Mouse (Mus musculus) limb, embryonic 14.5 days (tissue): ENCODE measurements around the gene Src. TPM values are rescaled to one million over a fixed set of nuclear protein-coding genes. Genes with fewer than 3 reads are reported as not detected.

Experiments used
- ATAC-seq: fragments of 200-750 bp; cut with Nextera tagmentation; 2 replicates; pipeline ENCODE4 v1.8.0; 2017; ENCODE audit warnings: low read depth, moderate number of reproducible peaks, moderate TSS enrichment; ENCODE audit not compliant: low FRiP score
- DNase-seq: peaks from one replicate; pipeline ENCODE4 v3.0.0-alpha.2; 2015; ENCODE audit warnings: low spot score
- H3K27ac ChIP-seq: fragments of 300-500 bp; sonication (generic); replicated peaks from 2 replicates; pipeline ENCODE4 v1.5.1; 2014; ENCODE audit warnings: low read depth, mild to moderate bottlenecking, low read length, moderate library complexity, mixed read lengths
- H3K27me3 ChIP-seq: fragments of 300-500 bp; sonication (generic); 2 replicates; pipeline ENCODE4 v1.6.1; 2014; ENCODE audit warnings: low read length, mixed read lengths; ENCODE audit not compliant: control insufficient read depth, insufficient read depth
- H3K36me3 ChIP-seq: fragments of 300-500 bp; sonication (generic); 2 replicates; pipeline ENCODE4 v1.6.1; 2014; ENCODE audit warnings: mild to moderate bottlenecking, low read length, moderate library complexity, mixed read lengths; ENCODE audit not compliant: control insufficient read depth, insufficient read depth
- H3K4me1 ChIP-seq: fragments of 300-500 bp; sonication (generic); 2 replicates; pipeline ENCODE4 v1.6.1; 2014; ENCODE audit warnings: antibody characterized with exemption, low read length, mixed read lengths; ENCODE audit not compliant: control insufficient read depth, insufficient read depth
- H3K4me2 ChIP-seq: fragments of 300-500 bp; sonication (generic); replicated peaks from 2 replicates; pipeline ENCODE4 v1.6.1; 2014; ENCODE audit warnings: low read depth, mild to moderate bottlenecking, low read length, moderate library complexity; ENCODE audit not compliant: severe bottlenecking
- H3K4me3 ChIP-seq: fragments of 300-500 bp; sonication (generic); replicated peaks from 2 replicates; pipeline ENCODE4 v1.5.1; 2014; ENCODE audit warnings: low read length
- H3K9ac ChIP-seq: fragments of 300-500 bp; sonication (generic); 2 replicates; pipeline ENCODE4 v1.6.1; 2014; ENCODE audit warnings: mild to moderate bottlenecking, low read depth, low read length, moderate library complexity; ENCODE audit not compliant: severe bottlenecking
- H3K9me3 ChIP-seq: fragments of 300-500 bp; sonication (generic); 2 replicates; pipeline ENCODE4 v1.6.1; 2016; ENCODE audit warnings: low read length; ENCODE audit not compliant: control insufficient read depth
- POLR2A ChIP-seq: fragments of 200-500 bp; IDR thresholded peaks from 2 replicates; pipeline ENCODE4 v1.8.0; 2012; ENCODE audit warnings: inconsistent platforms, mild to moderate bottlenecking, moderate library complexity, borderline replicate concordance; ENCODE audit not compliant: insufficient read depth, insufficient read length; ENCODE audit errors: extremely low read depth
- WGBS: fragments of 180-500 bp; shearing (Covaris S2); extraction: QIAGEN DNeasy Blood & Tissue Kit; methylation state at CpG from one replicate; pipeline ENCODE4 v1.1.7; 2014; 5-methylcytosine and 5-hydroxymethylcytosine counted together
- polyA plus RNA-seq, 2 experiments: library from polyadenylated mRNA; depleted of rRNA in 1 of 2; stranded (reverse) in 1 of 2; unstranded in 1 of 2; fragments of >200 nt; fragmentation: Nextera tagmentation in 1 of 2; extraction: Ambion mirVana in 1 of 2; gene quantifications; 2 replicates each; pipeline versions ENCODE4 v1.2.1 to v1.2.3; 2012 to 2014

Gene Src
- polyA plus RNA-seq, 2 experiments = 15.9 to 43.6 TPM

DNA sequence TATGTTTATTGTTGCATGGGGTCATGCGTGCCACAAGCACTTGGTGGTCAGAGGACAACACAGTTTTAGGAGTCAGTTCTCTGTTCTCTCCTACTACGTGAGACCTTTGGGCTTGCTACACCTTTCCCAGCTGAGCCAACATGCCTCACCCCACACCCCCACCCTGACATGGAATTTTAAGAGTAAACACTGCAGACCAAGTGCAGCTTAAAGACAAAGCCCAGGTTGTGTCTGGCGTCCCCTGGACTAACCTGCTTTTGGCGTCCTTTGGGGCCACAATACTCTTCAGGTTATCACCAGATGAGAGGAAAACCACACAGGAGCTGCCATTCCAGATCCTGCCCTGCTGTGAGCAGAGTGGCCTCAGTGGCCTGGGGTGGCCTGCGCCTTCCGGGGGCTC, 23.4 kb upstream of the Src start:
- no peaks in the 10 kb centered on the region for H3K27me3 ChIP-seq
- H3K27ac ChIP-seq = no peak overlapping the region
- DNase-seq (no peak), ATAC-seq (no peak)
- no peak overlapping the region for H3K4me2 ChIP-seq
- no peaks in the 10 kb centered on the region for H3K4me1 ChIP-seq
- peaks cover 53% of the 10 kb centered on the region for H3K36me3 ChIP-seq
- no peak for TF ChIP-seq POLR2A
- H3K4me3 ChIP-seq = no peak overlapping the region
- H3K9ac ChIP-seq = no peak overlapping the region
- H3K9me3 ChIP-seq = no peaks in the 10 kb centered on the region
- WGBS = 71% methylated on average over 6 of the region's 6 CpGs

- no peak for DNase-seq
- Histone ChIP-seq H3K27ac (no peak overlapping the region), H3K36me3 (peaks cover 48% of the 10 kb centered on the region), H3K4me1 (no peaks in the 10 kb centered on the region), H3K4me3 (no peak overlapping the region), H3K9ac (no peak overlapping the region), H3K9me3 (no peaks in the 10 kb centered on the region), H3K27me3 (no peaks in the 10 kb centered on the region), H3K4me2 (no peak overlapping the region)
- no peak for TF ChIP-seq POLR2A
- ATAC-seq = no peak
- WGBS = 74% methylated on average over 5 of the region's 5 CpGs
These were observed 22.9 kb upstream of the Src start for GRCm38 (mm10) chr2:157395371-157395770.

DNA sequence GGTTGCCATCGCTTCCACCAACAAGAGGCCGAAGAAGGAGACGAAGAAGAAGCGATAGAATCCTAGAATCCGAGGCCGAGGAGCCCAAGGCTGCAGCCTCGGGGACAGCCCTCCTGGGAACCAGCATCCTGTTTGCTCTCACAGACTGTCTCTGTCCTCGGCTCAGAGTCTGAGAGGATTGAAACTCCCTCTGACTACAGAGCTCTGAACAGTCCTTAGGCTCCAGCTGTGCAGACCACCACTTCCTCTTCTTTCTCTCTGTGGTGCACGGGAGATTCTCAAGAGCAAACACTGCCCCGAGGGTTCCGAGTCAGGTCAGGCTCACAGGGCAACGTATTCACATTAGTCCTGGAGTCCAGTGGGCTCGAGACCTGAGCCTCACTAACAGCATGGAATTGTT, 22.3 kb upstream of the Src start:
- peaks cover 44% of the 10 kb centered on the region for H3K36me3 ChIP-seq

GRCm38 (mm10) chr2:157397376-157397775, 20.9 kb upstream of the Src start:
- DNase-seq = no peak
- WGBS = 92% methylated on average over 4 of the region's 4 CpGs
- no peak overlapping the region for H3K9ac ChIP-seq
- no peak for ATAC-seq
- no peak overlapping the region for H3K4me3 ChIP-seq
- H3K4me2 ChIP-seq = no peak overlapping the region
- H3K36me3 ChIP-seq = peaks cover 41% of the 10 kb centered on the region
- no peaks in the 10 kb centered on the region for H3K4me1 ChIP-seq
- no peaks in the 10 kb centered on the region for H3K9me3 ChIP-seq
- H3K27me3 ChIP-seq = no peaks in the 10 kb centered on the region
- no peak for TF ChIP-seq POLR2A
- H3K27ac ChIP-seq = no peak overlapping the region

More for the DNA sequence above, 22.3 kb upstream of the Src start:
- no peak overlapping the region for H3K4me2 ChIP-seq
- H3K9me3 ChIP-seq = no peaks in the 10 kb centered on the region
- H3K4me3 ChIP-seq = no peak overlapping the region
- H3K27ac ChIP-seq = no peak overlapping the region
- DNase-seq (no peak), ATAC-seq (no peak)
- TF ChIP-seq POLR2A = no peak
- H3K27me3 ChIP-seq = no peaks in the 10 kb centered on the region
- H3K4me1 ChIP-seq = no peaks in the 10 kb centered on the region
- no peak overlapping the region for H3K9ac ChIP-seq
- WGBS = 70% methylated on average over 13 of the region's 13 CpGs

DNA sequence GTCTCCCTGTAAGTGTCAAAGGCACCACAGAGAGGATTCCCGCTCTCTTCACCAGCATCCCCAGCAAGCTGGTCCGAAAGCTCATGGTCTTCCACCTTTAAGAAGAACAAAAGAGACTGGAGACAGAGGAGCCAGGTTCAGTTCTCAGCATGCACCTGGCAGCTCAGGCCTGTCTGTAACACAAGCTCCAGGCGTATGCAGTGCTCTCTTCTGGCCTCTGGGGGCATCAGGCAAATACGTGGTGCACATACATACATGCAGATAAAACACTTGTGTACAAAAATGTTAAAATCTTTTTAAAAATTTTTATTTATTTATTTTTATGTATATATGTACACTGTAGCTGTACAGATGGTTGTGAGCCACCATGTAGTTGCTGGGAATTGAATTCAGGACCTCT, 19.7 kb upstream of the Src start:
- Histone ChIP-seq H3K4me2 (no peak overlapping the region), H3K27ac (no peak overlapping the region), H3K27me3 (no peaks in the 10 kb centered on the region), H3K4me1 (no peaks in the 10 kb centered on the region), H3K9ac (no peak overlapping the region), H3K36me3 (peaks cover 37% of the 10 kb centered on the region), H3K9me3 (no peaks in the 10 kb centered on the region), H3K4me3 (no peak overlapping the region)
- no peak for ATAC-seq
- TF ChIP-seq POLR2A = no peak
- no peak for DNase-seq
- 97% methylated on average over 4 of the region's 4 CpGs for WGBS

DNA sequence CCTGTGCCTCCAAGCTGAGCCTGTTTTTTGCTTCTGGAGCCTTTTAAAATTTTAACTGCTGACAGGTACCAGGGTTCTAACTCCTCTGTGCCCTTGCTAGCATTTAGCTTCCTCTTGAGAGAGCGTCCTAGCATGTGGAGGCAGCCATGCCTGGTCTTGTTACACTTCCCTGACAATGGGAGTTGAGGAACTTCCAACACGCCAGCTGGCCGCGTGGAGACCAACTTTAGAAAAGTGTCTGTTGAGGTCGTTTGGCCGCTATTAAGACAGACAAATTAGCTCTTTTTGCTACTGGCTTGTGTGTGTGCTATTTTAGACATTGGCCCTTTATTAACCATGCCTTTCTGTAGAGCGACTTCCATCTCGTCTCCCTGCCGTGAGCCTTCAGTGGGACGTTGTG, 18.4 kb upstream of the Src start:
- DNase-seq (no peak), ATAC-seq (no peak)
- H3K4me1 ChIP-seq = no peaks in the 10 kb centered on the region
- no peak overlapping the region for H3K4me2 ChIP-seq
- peaks cover 37% of the 10 kb centered on the region for H3K36me3 ChIP-seq
- no peak overlapping the region for H3K9ac ChIP-seq
- no peak overlapping the region for H3K4me3 ChIP-seq
- no peak for TF ChIP-seq POLR2A
- 75% methylated on average over 10 of the region's 10 CpGs for WGBS
- no peaks in the 10 kb centered on the region for H3K9me3 ChIP-seq
- H3K27ac ChIP-seq = no peak overlapping the region
- no peaks in the 10 kb centered on the region for H3K27me3 ChIP-seq
